Mouse (Mus musculus): ENCODE measurements at regions not wholly inside any gene's neighbourhood (a gene's known extent, or its start where the extent isn't known, plus 50 kb on each side); places are given as distances from the start of the nearest gene placed in this dataset.

GRCm38 (mm10) chr10:94999716-95000115, 55.1 kb upstream of the Plxnc1 start:
- DNase-seq, result no peak
- intact Hi-C loops (cut with DNase I), result loop anchor here (10.0 kb wide), 1 partner anchor 895 kb away; no protein-coding TSS in a partner anchor
